Mouse (Mus musculus) liver, postnatal 0 days (tissue): ENCODE results near the gene Lrg1.

Experiments used
- CTCF ChIP-seq: sonication (generic); IDR thresholded peaks from 2 replicates; pipeline ENCODE4 v1.5.1; 2016; ENCODE audit warnings: antibody characterized with exemption, low read depth
- EP300 ChIP-seq: IDR thresholded peaks from 2 replicates; pipeline ENCODE4 v1.6.1; 2016; ENCODE audit warnings: antibody characterized with exemption, low read depth, mild to moderate bottlenecking

DNA sequence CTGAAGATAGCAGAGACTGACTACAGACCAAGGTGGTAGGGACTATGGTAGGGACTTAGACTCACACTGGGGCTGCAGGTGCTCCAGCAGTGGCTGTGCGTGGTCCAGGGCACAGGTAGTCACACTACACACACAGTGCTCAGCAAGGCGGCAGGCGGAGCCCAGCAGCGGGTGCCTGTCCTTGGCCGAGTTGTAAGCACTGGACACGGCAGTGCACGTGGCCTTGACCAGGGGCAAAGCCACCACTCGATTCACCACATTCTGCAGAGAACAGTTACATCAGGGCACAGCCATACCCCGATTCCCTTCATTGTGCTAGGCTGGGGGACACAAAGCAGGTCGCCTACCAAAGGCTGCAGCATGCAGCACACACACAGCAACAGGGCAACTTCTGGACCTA is 5.6 kb downstream of the Lrg1 start:
- TF ChIP-seq CTCF, result no peak
- TF ChIP-seq EP300, result no peak
